8 mouse cellular contexts compared by ENCODE assay signal in genomic region chr3:51223556-51223955, GRCm38 (mm10). TPM values are rescaled to one million over a fixed set of nuclear protein-coding genes. Genes with fewer than 3 reads are reported as not detected.
A peak's percentile ranks its signal among the peaks of the same experiment; 100 is the strongest.
DNase-seq lines count a peak whose midpoint lies in the region; ATAC-seq and TF ChIP-seq lines count a peak whose summit lies in the region.

No protein-coding gene starts in this region.

- WGBS in heart, adult 2 months: 51% methylated on average over 5 of the region's 5 CpGs
- WGBS in forebrain, postnatal 0 days: 23% methylated on average over 5 of the region's 5 CpGs
- WGBS in liver, embryonic 15.5 days (ENCODE audit: insufficient replicate concordance): 40% methylated on average over 5 of the region's 5 CpGs

- no peak for DNase-seq in heart, adult 2 months
- no peak for DNase-seq in heart, adult 9 months (ENCODE audit: low spot score in 2 of 2)
- peak; percentile 79 for DNase-seq in ES-CJ7 (ENCODE audit: low read depth, low spot score)
- DNase-seq in forebrain, postnatal 0 days: peak; percentile 16
- no peak for DNase-seq in urinary bladder, postnatal 25 days (ENCODE audit: low spot score)
- DNase-seq in adrenal gland, adult 8-10 months: no peak
- DNase-seq in cerebellum, postnatal 25 days: no peak

- H3K36me3 ChIP-seq in heart, adult 2 months (ENCODE audit: control insufficient read depth, insufficient read depth, low read length): no peaks in the 10 kb centered on the region; the same call in 1 of the 2 replicates
- no peaks in the 10 kb centered on the region for H3K36me3 ChIP-seq in forebrain, postnatal 0 days (ENCODE audit: insufficient read depth)
- H3K36me3 ChIP-seq in liver, embryonic 15.5 days (replicated peaks): peaks cover 8% of the 10 kb centered on the region; the same call in 1 of the 2 replicates

- no peak for TF ChIP-seq CTCF in heart, adult 2 months (IDR thresholded peaks at IDR 0.05)
- no peak for TF ChIP-seq CTCF in forebrain, postnatal 0 days (IDR thresholded peaks at IDR 0.05; ENCODE audit: low read depth)

- no peaks in the 10 kb centered on the region for H3K9me3 ChIP-seq in forebrain, postnatal 0 days (ENCODE audit: low read length)
- no peaks in the 10 kb centered on the region for H3K9me3 ChIP-seq in liver, embryonic 15.5 days (replicated peaks)

- H3K4me2 ChIP-seq in forebrain, postnatal 0 days (ENCODE audit: low read depth): peak overlapping the region; percentile 68
- peak overlapping the region; percentile 92 for H3K4me2 ChIP-seq in liver, embryonic 15.5 days

- intact Hi-C loops in heart, adult 2 months (cut with DNase I): loop anchor here (1.0 to 5.0 kb wide), 2 partner anchors 26 to 66 kb away; no protein-coding TSS in a partner anchor

- H3K4me1 ChIP-seq in heart, adult 2 months (ENCODE audit: control insufficient read depth, insufficient read depth, low read length): peaks cover 1% of the 10 kb centered on the region
- peaks cover 14% of the 10 kb centered on the region for H3K4me1 ChIP-seq in forebrain, postnatal 0 days (ENCODE audit: insufficient read depth)
- peaks cover 45% of the 10 kb centered on the region for H3K4me1 ChIP-seq in liver, embryonic 15.5 days (replicated peaks)

- no peak for TF ChIP-seq POLR2A in heart, adult 2 months (IDR thresholded peaks at IDR 0.05; ENCODE audit: insufficient read depth, low read depth, low read length)

- no peak for ATAC-seq in forebrain, postnatal 0 days
- no peak for ATAC-seq in liver, embryonic 15.5 days (ENCODE audit: insufficient read depth)

- peaks cover 2% of the 10 kb centered on the region; the same call in 1 of the 2 replicates for H3K79me2 ChIP-seq in heart, adult 2 months (replicated peaks; ENCODE audit: control insufficient read depth, insufficient read depth, low read length)

- H3K27me3 ChIP-seq in heart, adult 2 months (ENCODE audit: control insufficient read depth, insufficient read depth, low read length): no peaks in the 10 kb centered on the region
- H3K27me3 ChIP-seq in forebrain, postnatal 0 days (ENCODE audit: insufficient read depth, low read length): no peaks in the 10 kb centered on the region
- peaks cover 9% of the 10 kb centered on the region for H3K27me3 ChIP-seq in liver, embryonic 15.5 days

- TF ChIP-seq EP300 in heart, adult 2 months (IDR thresholded peaks at IDR 0.05; ENCODE audit: insufficient read depth, low read depth, low read length): no peak

- peak overlapping the region; percentile 100 for H3K27ac ChIP-seq in heart, adult 2 months
- no peak overlapping the region for H3K27ac ChIP-seq in forebrain, postnatal 0 days (ENCODE audit: low read depth, low read length)
- H3K27ac ChIP-seq in liver, embryonic 15.5 days (replicated peaks): peak overlapping the region; percentile 99; the same call in 1 of the 2 replicates

- H3K9ac ChIP-seq in heart, adult 2 months (ENCODE audit: low read depth, low read length): no peak overlapping the region
- no peak overlapping the region; the same call in 1 of the 2 replicates for H3K9ac ChIP-seq in forebrain, postnatal 0 days
- peak overlapping the region; percentile 99 for H3K9ac ChIP-seq in liver, embryonic 15.5 days

- peak overlapping the region; percentile 57 for H3K4me3 ChIP-seq in heart, adult 2 months
- H3K4me3 ChIP-seq in forebrain, postnatal 0 days (ENCODE audit: low read depth, low read length): peak overlapping the region; percentile 79
- peak overlapping the region; percentile 96 for H3K4me3 ChIP-seq in liver, embryonic 15.5 days (replicated peaks)

RNA-seq across cellular contexts. Expression of gene Noct, which starts 0.7 kb away (rescaled TPM):
- total RNA-seq in heart, adult 2 months (2021): 10 to 100 TPM; 39.4 to 45.1 TPM
- polyA plus RNA-seq in heart, adult 2 months (2012; rRNA removed): 23.2 and 28.9 TPM in 2 replicates
- 31.5 and 33.7 TPM in 2 replicates for total RNA-seq in forebrain, postnatal 0 days (2014; rRNA removed)
- 27.0 and 32.6 TPM in 2 replicates for polyA plus RNA-seq in forebrain, postnatal 0 days (2015; fragmentation: Nextera tagmentation; extraction: Ambion mirVana)
- 22.0 and 24.2 TPM in 2 replicates for polyA plus RNA-seq in liver, embryonic 15.5 days (2015; fragmentation: Nextera tagmentation; extraction: Ambion mirVana)
- 10 to 100 TPM; 12.8 to 16.4 (median 14.1) TPM for total RNA-seq in adrenal gland, adult 8-10 months (2022)

Comparison
In these comparisons a context has a peak if more than half of its experiments do, and no peak if none do; other contexts are left out.
1. DNase-seq: peak in ES-CJ7 (single experiment) and forebrain, postnatal 0 days (single experiment); none in heart, adult 2 months (0 of 2), heart, adult 9 months (0 of 2), urinary bladder, postnatal 25 days (single experiment), adrenal gland, adult 8-10 months (single experiment) and cerebellum, postnatal 25 days (0 of 2).
2. Peak in every context shown above with its lines, with median percentiles within 50 percentile points of each other: H3K4me3 ChIP-seq.